Mouse (Mus musculus): ENCODE measurements at regions not wholly inside any gene's neighbourhood (a gene's known extent, or its start where the extent isn't known, plus 50 kb on each side); places are given as distances from the start of the nearest gene placed in this dataset.

DNA sequence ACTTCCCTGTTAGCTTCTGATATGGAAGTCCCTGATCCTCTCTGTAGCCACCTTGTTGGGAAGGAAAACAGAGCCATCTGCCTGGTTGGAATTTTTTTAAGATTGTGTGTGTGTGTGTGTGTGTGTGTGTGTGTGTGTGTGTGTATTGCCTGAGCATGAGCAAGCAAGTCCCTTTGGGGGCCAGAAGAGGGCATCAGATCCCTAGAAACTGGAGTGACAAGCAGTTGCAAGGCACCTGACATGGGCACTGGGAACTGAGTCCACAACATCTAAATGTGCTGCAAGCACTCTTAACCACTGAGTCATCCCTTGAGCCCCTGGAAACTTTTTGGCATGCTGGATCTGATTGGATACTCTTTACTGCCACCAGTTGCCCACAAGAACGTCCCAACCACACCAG is 201.4 kb downstream of the Xxylt1 start:
- Histone ChIP-seq H3K36me3 (no peaks in the 10 kb centered on the region), H3K9me3 (replicated peaks) (no peaks in the 10 kb centered on the region), H3K4me3 (no peak overlapping the region), H3K27me3 (ENCODE audit: low read depth, poor library complexity, severe bottlenecking) (no peaks in the 10 kb centered on the region; the same call in 1 of the 2 replicates), H3K27ac (no peak overlapping the region), H3K4me1 (peaks cover 18% of the 10 kb centered on the region)
- WGBS = 84% methylated on average over 1 of the region's 1 CpGs
- DNase-seq (ENCODE audit: low spot score) = no peak

DNA sequence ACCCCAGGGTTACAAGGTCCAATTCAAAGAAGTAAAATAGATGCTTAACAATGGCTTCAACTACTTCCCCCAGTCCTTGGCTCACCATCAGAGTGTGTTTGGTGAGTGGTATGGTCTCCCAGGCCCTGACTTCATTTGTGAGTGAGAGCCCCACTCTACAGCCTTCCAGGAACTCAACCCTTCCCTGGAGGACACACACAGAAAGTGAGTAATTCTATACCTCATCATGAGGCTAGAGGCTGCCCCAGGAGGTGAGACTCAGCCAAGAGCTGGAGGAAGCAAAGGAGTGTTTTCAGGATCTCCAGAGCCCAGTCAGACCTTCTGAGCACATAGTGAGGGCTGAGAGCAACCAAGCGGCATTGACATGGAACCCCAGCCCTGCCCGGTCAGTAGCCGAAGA is 200.6 kb downstream of the Xxylt1 start:
- Histone ChIP-seq H3K4me1 (peaks cover 10% of the 10 kb centered on the region), H3K27me3 (ENCODE audit: low read depth, poor library complexity, severe bottlenecking) (no peaks in the 10 kb centered on the region; the same call in 1 of the 2 replicates), H3K9me3 (replicated peaks) (no peaks in the 10 kb centered on the region), H3K36me3 (no peaks in the 10 kb centered on the region), H3K27ac (no peak overlapping the region), H3K4me3 (no peak overlapping the region)
- WGBS = 88% methylated on average over 3 of the region's 3 CpGs
- DNase-seq (ENCODE audit: low spot score) = no peak

DNA sequence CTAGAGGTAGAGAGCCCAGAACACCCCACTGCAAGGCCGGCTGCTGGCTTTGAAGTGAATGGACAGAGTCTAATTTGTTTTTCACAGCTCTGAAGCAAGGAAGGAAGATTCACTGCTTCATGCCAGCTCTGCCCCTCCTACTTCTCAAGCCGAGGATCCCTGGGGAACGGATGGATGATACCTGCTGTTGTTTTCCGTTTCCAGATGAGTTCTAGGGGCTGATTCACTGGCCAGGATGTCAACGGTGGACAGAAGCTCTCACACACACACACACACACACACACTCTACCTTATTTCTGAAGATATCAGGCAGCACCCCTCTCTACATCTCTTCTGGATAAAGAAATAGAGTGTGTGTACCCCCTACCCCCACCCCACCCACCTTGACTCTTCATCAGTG is 200.0 kb downstream of the Xxylt1 start:
- 0 out of 2 replicates have a peak, but pooled peaks cover 5% of the 10 kb centered on the region for H3K4me1 ChIP-seq
- H3K36me3 ChIP-seq = no peaks in the 10 kb centered on the region
- no peaks in the 10 kb centered on the region for H3K9me3 ChIP-seq (replicated peaks)
- H3K27ac ChIP-seq = no peak overlapping the region
- DNase-seq (ENCODE audit: low spot score) = no peak
- WGBS = 49% methylated on average over 5 of the region's 5 CpGs
- H3K4me3 ChIP-seq = no peak overlapping the region
- H3K27me3 ChIP-seq (ENCODE audit: low read depth, poor library complexity, severe bottlenecking) = no peaks in the 10 kb centered on the region; the same call in 1 of the 2 replicates

DNA sequence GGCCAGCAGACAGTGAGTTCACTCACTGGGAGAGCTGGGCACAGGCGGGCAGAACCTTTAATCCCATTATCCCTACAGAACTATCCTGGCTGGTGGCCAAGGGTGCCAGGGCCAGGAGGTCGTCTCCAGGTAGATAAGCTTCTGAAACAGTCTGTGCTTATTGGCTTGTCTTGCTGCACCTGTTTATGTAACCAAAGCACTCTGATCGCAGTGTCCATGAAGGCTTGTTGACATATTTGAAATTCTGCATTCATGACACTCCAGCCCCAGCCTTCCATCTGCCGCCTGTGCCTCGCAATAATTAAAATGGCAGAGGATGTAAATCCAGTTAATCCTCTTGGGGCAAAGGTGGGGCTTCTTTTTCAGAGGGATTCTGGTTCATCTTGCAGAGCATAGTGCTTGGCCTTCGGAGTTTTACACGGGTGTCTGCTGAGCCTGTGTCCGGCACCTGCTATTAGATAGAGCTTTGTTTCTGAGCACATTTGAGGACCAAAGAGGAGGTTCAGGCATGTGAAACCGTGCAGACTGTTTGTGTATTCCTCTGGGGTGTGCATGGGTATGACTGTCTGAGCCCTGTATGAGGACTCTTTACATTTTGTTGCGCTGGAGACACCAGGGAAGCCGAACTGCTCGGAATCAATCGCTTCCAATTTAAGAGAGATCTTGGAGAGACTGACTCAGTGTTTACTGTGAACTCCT is 197.6 kb downstream of the Xxylt1 start:
- Histone ChIP-seq H3K4me3 (no peak overlapping the region), H3K36me3 (no peaks in the 10 kb centered on the region), H3K4me1 (peaks cover 12% of the 10 kb centered on the region; the same call in 1 of the 2 replicates), H3K27me3 (ENCODE audit: low read depth, poor library complexity, severe bottlenecking) (no peaks in the 10 kb centered on the region; the same call in 1 of the 2 replicates), H3K9me3 (replicated peaks) (no peaks in the 10 kb centered on the region), H3K27ac (no peak overlapping the region)
- no peak for DNase-seq (ENCODE audit: low spot score)
- WGBS = 81% methylated on average over 13 of the region's 13 CpGs

DNA sequence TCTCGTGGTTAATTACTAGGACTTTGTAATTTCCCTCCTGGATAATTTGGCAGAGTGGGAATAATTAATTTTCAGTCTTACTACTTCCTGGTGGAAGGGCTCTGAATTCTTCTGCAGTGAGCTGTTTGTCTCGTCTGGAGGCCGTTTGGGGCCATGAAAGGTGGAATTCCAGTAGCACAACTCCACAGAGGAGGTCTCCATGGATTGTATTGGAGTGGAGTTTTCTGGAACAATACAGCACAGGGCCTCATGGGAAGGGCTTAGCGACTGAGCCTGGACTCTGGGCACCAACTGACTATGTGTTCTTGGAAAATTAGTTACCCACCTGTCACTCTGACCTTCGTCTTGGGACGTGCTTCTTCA is 197.1 kb downstream of the Xxylt1 start:
- no peaks in the 10 kb centered on the region for H3K36me3 ChIP-seq
- no peaks in the 10 kb centered on the region; the same call in 1 of the 2 replicates for H3K27me3 ChIP-seq (ENCODE audit: low read depth, poor library complexity, severe bottlenecking)
- no peak overlapping the region for H3K4me3 ChIP-seq
- H3K27ac ChIP-seq = no peak overlapping the region
- WGBS = 65% methylated on average over 6 of the region's 6 CpGs
- DNase-seq (ENCODE audit: low spot score) = no peak
- H3K9me3 ChIP-seq (replicated peaks) = no peaks in the 10 kb centered on the region
- H3K4me1 ChIP-seq = peaks cover 12% of the 10 kb centered on the region; the same call in 1 of the 2 replicates

DNA sequence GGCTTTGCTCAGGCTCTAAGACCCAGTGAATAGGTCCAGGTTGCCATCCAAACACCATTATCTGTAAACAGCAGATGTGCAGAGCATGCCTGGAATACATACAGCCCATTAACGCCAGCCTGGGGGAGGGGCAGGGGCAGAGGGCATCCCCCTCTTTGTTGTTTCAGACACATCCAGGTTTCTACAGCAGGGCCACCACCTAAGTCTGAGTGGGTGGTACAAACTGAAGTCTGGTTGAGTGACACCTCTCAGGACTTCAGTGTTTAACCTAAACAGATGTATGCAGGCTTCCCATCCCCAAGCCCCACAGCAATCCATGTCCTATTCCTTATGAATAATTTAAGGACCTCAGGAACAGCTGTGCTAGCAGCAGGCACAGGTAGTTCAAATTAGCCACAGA is 194.2 kb downstream of the Xxylt1 start:
- no peak for DNase-seq (ENCODE audit: low spot score)
- H3K36me3 ChIP-seq = no peaks in the 10 kb centered on the region
- WGBS = 70% methylated on average over 1 of the region's 1 CpGs

DNA sequence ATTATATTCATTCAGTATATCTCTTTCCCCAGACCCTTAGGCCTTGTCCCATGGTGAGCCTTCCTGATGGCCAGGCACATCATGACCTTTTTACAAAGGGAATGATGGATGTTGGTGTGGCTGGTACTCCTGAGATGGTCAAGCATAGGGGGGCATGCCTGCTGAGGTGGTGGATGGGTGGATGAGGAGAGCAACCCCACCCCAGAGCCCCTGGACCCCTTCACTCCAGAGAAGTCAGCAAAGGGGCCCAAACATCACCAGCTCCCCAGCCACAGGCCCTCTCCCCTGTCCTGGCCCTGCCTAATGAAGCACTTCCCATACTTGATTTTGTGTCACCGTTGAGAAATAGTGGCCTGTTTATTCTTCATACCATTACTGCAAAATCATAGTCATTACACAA is 193.7 kb downstream of the Xxylt1 start:
- WGBS = 93% methylated on average over 1 of the region's 1 CpGs
- Histone ChIP-seq H3K4me3 (no peak overlapping the region), H3K36me3 (no peaks in the 10 kb centered on the region), H3K4me1 (peaks cover 10% of the 10 kb centered on the region; the same call in 1 of the 2 replicates), H3K27ac (no peak overlapping the region), H3K9me3 (replicated peaks) (no peaks in the 10 kb centered on the region), H3K27me3 (ENCODE audit: low read depth, poor library complexity, severe bottlenecking) (no peaks in the 10 kb centered on the region; the same call in 1 of the 2 replicates)
- no peak for DNase-seq (ENCODE audit: low spot score)

More for the DNA sequence above, 194.2 kb downstream of the Xxylt1 start:
- Histone ChIP-seq H3K4me1 (peaks cover 10% of the 10 kb centered on the region; the same call in 1 of the 2 replicates), H3K9me3 (replicated peaks) (no peaks in the 10 kb centered on the region), H3K27me3 (ENCODE audit: low read depth, poor library complexity, severe bottlenecking) (no peaks in the 10 kb centered on the region; the same call in 1 of the 2 replicates), H3K4me3 (no peak overlapping the region), H3K27ac (no peak overlapping the region)

DNA sequence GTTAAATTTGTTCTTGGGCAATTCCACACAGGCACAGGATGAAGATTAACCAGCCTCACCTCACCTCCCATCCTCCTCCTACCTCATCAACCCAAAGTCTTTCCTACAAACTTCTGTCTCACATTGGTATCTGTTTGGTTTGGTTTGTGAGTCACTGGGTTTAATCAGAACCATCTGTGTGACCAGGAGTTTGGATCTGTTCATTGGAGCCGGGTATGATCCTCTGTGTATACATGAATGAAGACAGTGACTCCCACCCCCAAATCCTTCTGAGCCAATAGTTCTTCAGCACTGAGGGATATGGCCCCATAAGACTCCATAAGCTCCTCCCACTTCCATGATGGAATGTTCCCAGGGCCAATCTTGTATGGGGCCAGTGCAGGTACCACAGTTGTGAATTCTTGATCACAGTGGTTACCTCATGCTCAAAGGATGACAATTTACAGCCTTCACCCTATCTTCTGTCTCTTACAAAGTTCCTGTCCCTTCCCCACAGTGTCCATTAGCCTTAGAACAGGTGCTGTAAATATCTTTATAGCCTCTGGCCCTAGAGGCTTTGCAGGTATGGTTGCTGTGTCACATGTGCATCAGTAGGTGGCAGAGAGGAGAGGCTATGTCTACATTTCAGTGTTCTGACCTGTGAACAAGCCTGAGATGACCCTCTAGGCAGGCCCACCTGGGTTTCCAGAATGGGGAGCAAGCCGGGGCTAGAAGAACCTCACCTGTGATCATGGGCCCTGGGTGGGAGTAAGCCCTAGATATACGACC is 192.5 kb downstream of the Xxylt1 start:
- WGBS = 83% methylated on average over 3 of the region's 3 CpGs

DNA sequence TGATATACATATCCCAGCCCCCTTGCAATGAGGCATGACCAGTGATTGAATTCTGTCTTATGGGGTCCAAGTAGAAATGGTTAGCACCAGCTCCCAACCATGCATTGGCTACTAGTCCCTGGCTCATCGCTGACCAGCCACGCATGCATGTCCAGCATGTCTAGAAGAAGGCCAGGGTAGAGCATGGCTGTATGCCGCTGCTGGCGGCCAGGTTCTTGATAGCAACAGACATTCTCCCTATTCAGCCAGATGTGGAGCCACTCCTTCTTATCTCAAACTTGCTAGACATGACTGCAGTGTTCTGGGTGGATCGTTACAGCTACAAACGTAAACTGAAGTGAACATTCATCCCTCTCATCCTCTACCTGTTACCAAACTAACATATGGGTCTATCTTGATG is 188.6 kb downstream of the Xxylt1 start:
- WGBS = 94% methylated on average over 6 of the region's 6 CpGs
- no peak overlapping the region for H3K4me3 ChIP-seq
- DNase-seq (ENCODE audit: low spot score) = no peak
- H3K27me3 ChIP-seq (ENCODE audit: low read depth, poor library complexity, severe bottlenecking) = no peaks in the 10 kb centered on the region
- H3K36me3 ChIP-seq = no peaks in the 10 kb centered on the region
- H3K4me1 ChIP-seq = no peaks in the 10 kb centered on the region
- H3K9me3 ChIP-seq (replicated peaks) = no peaks in the 10 kb centered on the region
- no peak overlapping the region for H3K27ac ChIP-seq

More for the DNA sequence above, 192.5 kb downstream of the Xxylt1 start:
- Histone ChIP-seq H3K9me3 (replicated peaks) (no peaks in the 10 kb centered on the region), H3K36me3 (no peaks in the 10 kb centered on the region), H3K27me3 (ENCODE audit: low read depth, poor library complexity, severe bottlenecking) (no peaks in the 10 kb centered on the region), H3K4me1 (peaks cover 7% of the 10 kb centered on the region; the same call in 1 of the 2 replicates), H3K27ac (no peak overlapping the region), H3K4me3 (no peak overlapping the region)
- DNase-seq (ENCODE audit: low spot score) = no peak

DNA sequence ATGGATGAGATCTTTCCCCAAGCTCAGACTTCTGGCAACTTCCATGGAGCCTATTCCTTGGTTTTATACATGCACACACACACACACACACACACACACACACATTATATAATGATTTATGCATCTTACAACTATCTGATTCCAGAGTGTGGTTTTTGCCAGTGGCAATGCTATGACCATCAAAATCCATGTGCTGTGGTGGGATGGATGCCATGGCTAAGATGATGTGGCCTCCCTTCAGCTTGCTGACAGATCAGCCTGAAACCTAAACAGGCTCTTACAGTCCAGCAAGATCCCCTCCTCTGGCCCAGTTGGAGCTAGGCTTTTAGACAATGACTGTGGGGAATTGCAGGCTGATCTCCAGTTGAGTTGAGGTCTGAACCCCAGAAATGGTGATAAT is 187.1 kb downstream of the Xxylt1 start:
- DNase-seq (ENCODE audit: low spot score) = no peak
- H3K36me3 ChIP-seq = no peaks in the 10 kb centered on the region
- no peaks in the 10 kb centered on the region for H3K4me1 ChIP-seq
- H3K4me3 ChIP-seq = no peak overlapping the region
- no peaks in the 10 kb centered on the region for H3K27me3 ChIP-seq (ENCODE audit: low read depth, poor library complexity, severe bottlenecking)
- H3K9me3 ChIP-seq (replicated peaks) = no peaks in the 10 kb centered on the region
- H3K27ac ChIP-seq = no peak overlapping the region

DNA sequence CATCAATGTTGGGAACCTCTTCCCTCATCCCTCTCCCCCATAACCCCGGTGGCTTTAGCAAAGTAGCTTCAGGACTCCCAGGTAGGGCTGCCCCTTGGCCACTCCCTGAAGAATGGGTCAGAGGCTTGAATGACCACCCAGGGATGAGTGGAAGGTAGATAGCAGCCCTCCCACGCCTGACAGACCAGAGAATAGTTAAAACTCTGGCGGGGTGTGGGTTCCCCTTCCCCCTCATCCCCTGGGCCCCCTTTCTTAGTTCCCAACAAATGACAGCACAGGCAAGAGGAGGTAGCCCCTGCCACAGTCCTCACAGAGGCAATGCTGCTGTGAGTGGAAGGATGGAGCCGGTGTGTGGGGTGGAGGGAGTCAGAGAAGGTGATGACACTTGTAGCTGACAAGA is 186.2 kb downstream of the Xxylt1 start:
- no peaks in the 10 kb centered on the region for H3K9me3 ChIP-seq (replicated peaks)
- no peak overlapping the region for H3K4me3 ChIP-seq
- no peaks in the 10 kb centered on the region for H3K4me1 ChIP-seq
- H3K27ac ChIP-seq = no peak overlapping the region
- no peak for DNase-seq (ENCODE audit: low spot score)
- no peaks in the 10 kb centered on the region for H3K36me3 ChIP-seq
- H3K27me3 ChIP-seq (ENCODE audit: low read depth, poor library complexity, severe bottlenecking) = no peaks in the 10 kb centered on the region
- WGBS = 84% methylated on average over 4 of the region's 4 CpGs

DNA sequence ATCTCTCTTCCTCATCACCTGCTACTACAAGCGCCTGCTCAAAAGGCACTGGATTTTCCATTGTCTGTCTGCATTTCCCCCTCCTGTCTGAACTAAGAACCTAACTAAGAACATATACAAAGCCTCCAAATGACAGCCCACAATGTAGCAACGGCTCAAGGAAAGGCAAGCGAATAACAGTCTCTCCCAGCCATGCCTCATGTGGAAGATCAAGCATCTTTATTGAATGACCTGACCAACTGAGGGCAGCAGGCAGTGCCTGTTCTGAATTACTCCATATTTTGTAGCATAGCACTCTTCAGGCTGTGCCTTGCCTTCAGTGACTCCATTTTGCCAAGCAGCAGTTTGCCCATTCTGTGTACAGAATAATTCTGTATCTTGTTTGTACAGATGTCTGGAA is 183.9 kb downstream of the Xxylt1 start:
- DNase-seq (ENCODE audit: low spot score) = no peak
- H3K4me3 ChIP-seq = no peak overlapping the region
- no peak overlapping the region for H3K27ac ChIP-seq
- H3K27me3 ChIP-seq (ENCODE audit: low read depth, poor library complexity, severe bottlenecking) = no peaks in the 10 kb centered on the region
- 88% methylated on average over 3 of the region's 3 CpGs for WGBS
- H3K4me1 ChIP-seq = no peaks in the 10 kb centered on the region
- no peaks in the 10 kb centered on the region for H3K36me3 ChIP-seq
- H3K9me3 ChIP-seq (replicated peaks) = no peaks in the 10 kb centered on the region

DNA sequence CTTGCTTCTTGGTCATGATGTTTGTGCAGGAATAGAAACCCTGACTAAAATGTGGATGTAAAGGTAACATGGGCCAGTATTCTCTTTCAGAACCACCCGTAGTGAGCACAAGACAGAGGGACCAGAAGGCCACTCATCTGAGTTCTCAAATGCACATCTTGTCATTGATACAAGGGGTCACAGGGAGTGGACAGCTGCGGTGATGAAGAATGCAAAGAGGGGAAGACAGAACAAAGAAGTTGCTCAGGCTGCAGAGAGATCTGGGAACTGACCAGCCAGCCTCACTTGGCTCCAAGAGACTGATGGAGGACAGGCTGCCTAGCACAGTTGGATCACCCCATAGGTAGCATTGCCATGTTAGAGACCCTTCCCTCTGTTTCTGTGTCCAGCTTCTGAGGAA is 181.1 kb downstream of the Xxylt1 start:
- no peak for DNase-seq (ENCODE audit: low spot score)
- Histone ChIP-seq H3K9me3 (replicated peaks) (peaks cover 7% of the 10 kb centered on the region; the same call in 1 of the 2 replicates), H3K36me3 (no peaks in the 10 kb centered on the region), H3K27ac (no peak overlapping the region), H3K27me3 (ENCODE audit: low read depth, poor library complexity, severe bottlenecking) (no peaks in the 10 kb centered on the region), H3K4me3 (no peak overlapping the region), H3K4me1 (no peaks in the 10 kb centered on the region)
- WGBS = 86% methylated on average over 2 of the region's 2 CpGs

All from limb, embryonic 10.5 days (tissue).